Mouse (Mus musculus) ES-Bruce4 (cell line): ENCODE data around the gene Gbp7. TPM values are rescaled to one million over a fixed set of nuclear protein-coding genes. Genes with fewer than 3 reads are reported as not detected.
A peak's percentile ranks its signal among the peaks of the same experiment; 100 is the strongest.

Experiments used
- H3K27ac ChIP-seq: 2 replicates; pipeline ENCODE4 v1.5.1; 2012; ENCODE audit warnings: low read length, inconsistent platforms; ENCODE audit not compliant: insufficient read depth
- H3K27me3 ChIP-seq: 2 replicates; pipeline ENCODE4 v1.6.1; 2012; ENCODE audit warnings: mild to moderate bottlenecking, low read length, inconsistent platforms; ENCODE audit not compliant: control insufficient read depth, poor library complexity, insufficient read depth, severe bottlenecking
- H3K36me3 ChIP-seq: 2 replicates; pipeline ENCODE4 v1.6.1; 2012; ENCODE audit warnings: inconsistent platforms, mild to moderate bottlenecking, low read length, moderate library complexity; ENCODE audit not compliant: control insufficient read depth, poor library complexity, insufficient read depth, severe bottlenecking
- H3K4me1 ChIP-seq: one replicate; pipeline ENCODE4 v1.8.1; 2011; ENCODE audit warnings: low read length; ENCODE audit not compliant: control insufficient read depth, insufficient read depth
- H3K4me3 ChIP-seq: 2 replicates; pipeline ENCODE4 v1.5.1; 2011; ENCODE audit warnings: low read depth, mild to moderate bottlenecking, low read length
- H3K9ac ChIP-seq: 2 replicates; pipeline ENCODE4 v1.6.1; 2012; ENCODE audit warnings: low read depth, mild to moderate bottlenecking, inconsistent platforms; ENCODE audit not compliant: poor library complexity, severe bottlenecking
- H3K9me3 ChIP-seq: replicated peaks from 2 replicates; pipeline ENCODE4 v1.6.1; 2012; ENCODE audit warnings: mild to moderate bottlenecking, low read length, inconsistent platforms; ENCODE audit not compliant: control insufficient read depth, poor library complexity, insufficient read depth, severe bottlenecking
- CTCF ChIP-seq: IDR thresholded peaks from one replicate; pipeline ENCODE4 v1.8.1; 2011; ENCODE audit warnings: low read depth, low read length
- EP300 ChIP-seq: IDR thresholded peaks from 2 replicates; pipeline ENCODE4 v1.6.1; 2011; ENCODE audit warnings: low read depth, low read length; ENCODE audit not compliant: insufficient read depth
- POLR2A ChIP-seq: IDR thresholded peaks from one replicate; pipeline ENCODE4 v1.8.1; 2011; ENCODE audit warnings: low read length; ENCODE audit not compliant: insufficient read depth
- polyA plus RNA-seq: library from polyadenylated mRNA; stranded (reverse); fragments of >200 nt; gene quantifications from 2 replicates; pipeline ENCODE4 v1.2.4, GENCODE M21; 2011; ENCODE audit warnings: low read depth; ENCODE audit not compliant: missing spikeins, insufficient read depth, insufficient read length

Gene Gbp7
- 8.7 and 10.6 TPM in 2 replicates for polyA plus RNA-seq

DNA sequence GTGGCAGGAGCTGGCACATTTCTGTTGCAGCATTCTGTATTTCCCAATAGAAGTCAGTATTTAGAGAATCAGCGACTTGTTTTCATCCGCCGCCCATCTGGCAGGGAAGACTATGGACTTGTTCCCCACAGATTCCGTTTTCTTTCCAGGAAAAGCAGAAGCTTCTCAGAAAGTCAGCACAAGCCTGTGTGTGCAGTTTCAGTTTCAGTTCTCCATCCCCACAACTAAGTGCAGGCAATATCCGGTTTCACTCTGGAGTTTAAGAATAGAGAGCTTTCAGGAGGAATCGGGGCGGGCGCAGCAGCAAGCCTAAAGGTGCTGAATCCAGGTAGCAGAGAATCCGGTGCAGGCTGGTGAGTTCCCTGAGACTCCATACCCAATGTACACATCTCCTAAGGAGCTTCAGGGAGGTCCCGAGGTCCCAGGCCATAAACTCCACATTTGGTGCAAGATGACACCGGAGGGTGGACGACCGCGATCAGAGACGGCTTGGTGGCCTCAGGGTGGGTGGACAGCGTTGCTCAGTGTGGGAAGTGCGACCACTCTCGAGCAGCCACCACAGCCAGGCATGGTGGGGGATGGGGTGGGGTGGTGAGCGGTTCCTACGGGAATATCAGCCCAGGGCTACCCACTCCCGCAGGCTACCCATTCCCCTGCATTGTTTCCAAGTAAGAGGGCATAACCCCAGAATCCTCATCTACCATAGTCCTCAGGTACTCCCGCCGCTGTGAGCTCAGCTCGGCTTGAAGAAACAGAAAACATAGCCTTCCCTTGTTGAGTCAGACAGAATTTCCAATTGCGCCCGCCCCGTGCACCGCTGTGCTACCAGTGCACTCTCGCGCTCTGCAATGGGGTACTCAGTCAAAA lies at the start of gene Gbp7:
Gene Gbp7 (plus strand): TSS at position 256 of the 867 bp plus-strand sequence.
- Histone ChIP-seq H3K27ac (no peak within 1 kb of the TSS), H3K27me3 (no peaks in the 10 kb centered on the region), H3K9ac (peak within 1 kb of the TSS; percentile 20), H3K4me1 (no peaks in the 10 kb centered on the region), H3K9me3 (peaks cover 3% of the 10 kb centered on the region; the same call in 1 of the 2 replicates), H3K4me3 (peak within 1 kb of the TSS; percentile 65), H3K36me3 (no peaks in the 10 kb centered on the region)
- TF ChIP-seq EP300 (no peak), CTCF (no peak), POLR2A (no peak)

DNA sequence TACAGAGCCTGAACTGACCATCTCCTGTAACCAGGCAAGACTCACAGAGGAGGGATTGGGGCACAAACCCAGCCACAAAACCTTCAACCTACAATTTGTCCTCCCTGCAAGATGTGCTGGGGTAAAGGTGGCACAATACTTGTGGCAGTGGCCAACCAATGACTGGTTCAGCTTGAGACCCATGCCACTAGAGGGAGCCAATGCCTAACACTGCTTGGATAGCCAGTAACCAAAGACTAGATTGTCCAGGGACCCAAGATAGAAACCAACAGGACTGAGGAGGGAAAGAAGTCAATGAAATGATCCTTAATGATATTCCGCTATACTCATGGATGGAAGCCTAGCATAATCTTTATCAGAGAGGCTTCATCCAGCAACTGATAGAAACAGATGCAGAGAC lies 39.7 kb upstream of the Gbp7 start:
- Histone ChIP-seq H3K27me3 (no peaks in the 10 kb centered on the region), H3K27ac (no peak overlapping the region), H3K9me3 (no peaks in the 10 kb centered on the region), H3K4me1 (no peaks in the 10 kb centered on the region), H3K4me3 (no peak overlapping the region), H3K36me3 (no peaks in the 10 kb centered on the region), H3K9ac (no peak overlapping the region)
- TF ChIP-seq EP300 (no peak), CTCF (peak; percentile 59), POLR2A (no peak)

- Histone ChIP-seq H3K27ac (0 out of 2 replicates have a peak within 1 kb of the TSS, but pooled peaks have one; percentile 15), H3K4me1 (no peaks in the 10 kb centered on the region), H3K27me3 (no peaks in the 10 kb centered on the region), H3K9me3 (no peaks in the 10 kb centered on the region), H3K36me3 (no peaks in the 10 kb centered on the region), H3K4me3 (no peak within 1 kb of the TSS), H3K9ac (no peak within 1 kb of the TSS)
- TF ChIP-seq POLR2A (no peak), CTCF (no peak), EP300 (no peak)
These were observed 36.5 kb upstream of the Gbp7 start, which contains the start of gene Gbp5 for GRCm38 (mm10) chr3:142493536-142494061. Gene Gbp5, plus strand, starts transcription at chr3:142493978.

- Histone ChIP-seq H3K9ac (no peak overlapping the region), H3K4me1 (no peaks in the 10 kb centered on the region), H3K27me3 (no peaks in the 10 kb centered on the region), H3K27ac (no peak overlapping the region), H3K4me3 (no peak overlapping the region), H3K36me3 (no peaks in the 10 kb centered on the region), H3K9me3 (no peaks in the 10 kb centered on the region)
- TF ChIP-seq POLR2A: no peak
These were observed 34.9 kb upstream of the Gbp7 start for GRCm38 (mm10) chr3:142495146-142495655.

GRCm38 (mm10) chr3:142496113-142497101 lies 33.7 kb upstream of the Gbp7 start:
- Histone ChIP-seq H3K4me3 (no peak overlapping the region), H3K27ac (no peak overlapping the region), H3K9ac (no peak overlapping the region), H3K9me3 (no peaks in the 10 kb centered on the region), H3K27me3 (no peaks in the 10 kb centered on the region), H3K36me3 (no peaks in the 10 kb centered on the region), H3K4me1 (no peaks in the 10 kb centered on the region)
- TF ChIP-seq EP300 (no peak), CTCF (no peak), POLR2A (no peak)
